Mouse (Mus musculus): ENCODE results near the gene Cacna2d3. TPM values are rescaled to one million over a fixed set of nuclear protein-coding genes. Genes with fewer than 3 reads are reported as not detected.

Cacna2d3 gene
- total and polyA plus RNA-seq, 3 experiments, result not detected

DNA sequence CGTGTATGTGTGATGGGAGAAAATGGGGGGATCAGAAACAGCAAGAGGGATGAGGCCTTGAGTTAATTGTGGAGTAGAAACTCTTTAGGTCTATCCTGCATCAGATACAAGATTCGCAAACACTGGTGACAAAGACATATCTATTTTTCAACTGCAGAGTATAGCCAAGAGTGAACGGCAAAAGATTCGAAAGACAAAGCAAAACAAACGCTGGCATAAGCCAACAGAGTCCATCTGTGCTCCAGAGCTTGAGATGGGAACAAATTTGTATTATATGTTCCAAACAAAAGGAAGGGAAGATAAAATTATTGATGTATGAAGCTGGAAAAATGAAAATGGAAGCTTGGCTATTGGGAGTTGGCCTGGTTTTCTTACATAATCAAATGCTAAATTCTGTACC lies 802.8 kb downstream of the Cacna2d3 start:
- Histone ChIP-seq H3K27me3 (ENCODE audit: control insufficient read depth in 1 of 2, insufficient read depth in 2 of 2, low read length in 2 of 2) (no peaks in the 10 kb centered on the region), H3K27ac (ENCODE audit: control insufficient read depth, low read depth, low read length) (no peak overlapping the region), H3K9ac (ENCODE audit: control insufficient read depth, low read depth, low read length, poor library complexity, severe bottlenecking) (no peak overlapping the region), H3K4me3 (ENCODE audit: control insufficient read depth in 1 of 2, insufficient read depth in 1 of 2, low read depth in 2 of 2, low read length in 2 of 2) (no peak overlapping the region), H3K9me3 (replicated peaks; ENCODE audit: insufficient read depth, low read length) (no peaks in the 10 kb centered on the region), H3K4me1 (ENCODE audit: control insufficient read depth in 1 of 2, insufficient read depth in 2 of 2, low read length in 2 of 2) (no peaks in the 10 kb centered on the region), H3K36me3 (ENCODE audit: control insufficient read depth in 1 of 2, insufficient read depth in 2 of 2, low read length in 2 of 2) (no peaks in the 10 kb centered on the region), H3K79me2 (ENCODE audit: control insufficient read depth, insufficient read depth, low read length, poor library complexity) (no peaks in the 10 kb centered on the region)
- DNase-seq (ENCODE audit: low read depth, low spot score), result no peak
- no peak for TF ChIP-seq ZMIZ1 (IDR thresholded peaks at IDR 0.05; ENCODE audit: low read depth, low read length)
- no peak for TF ChIP-seq TCF12 (IDR thresholded peaks at IDR 0.05; ENCODE audit: low read depth, low read length)
- no peak for TF ChIP-seq GABPA (IDR thresholded peaks at IDR 0.05; ENCODE audit: low read depth, low read length)
- no peak for TF ChIP-seq EP300 (IDR thresholded peaks at IDR 0.05; ENCODE audit: low read depth in 1 of 2, low read length in 2 of 2)
- no peak for TF ChIP-seq USF2 (IDR thresholded peaks at IDR 0.05; ENCODE audit: borderline replicate concordance in 1 of 2, insufficient read depth in 1 of 2, low read depth in 1 of 2, low read length in 2 of 2)
- TF ChIP-seq CHD2 (IDR thresholded peaks at IDR 0.05; ENCODE audit: low read length), result no peak
- TF ChIP-seq SMC3 (IDR thresholded peaks at IDR 0.05; ENCODE audit: low read depth, low read length), result no peak
- no peak for TF ChIP-seq ZNF384 (IDR thresholded peaks at IDR 0.05; ENCODE audit: low read depth, low read length)
- TF ChIP-seq E2F4 (IDR thresholded peaks at IDR 0.05; ENCODE audit: borderline replicate concordance, low read depth, low read length), result no peak
- no peak for TF ChIP-seq TAL1 (IDR thresholded peaks at IDR 0.05; ENCODE audit: low read length)
- no peak for TF ChIP-seq MYC (IDR thresholded peaks at IDR 0.05; ENCODE audit: low read depth, low read length)
- no peak for TF ChIP-seq RCOR1 (IDR thresholded peaks at IDR 0.05; ENCODE audit: low read depth, low read length)
- no peak for TF ChIP-seq JUND (IDR thresholded peaks at IDR 0.05; ENCODE audit: low read depth, low read length)
- no peak for TF ChIP-seq ZKSCAN1 (IDR thresholded peaks at IDR 0.05; ENCODE audit: low read depth, low read length)
- no peak for TF ChIP-seq MXI1 (IDR thresholded peaks at IDR 0.05; ENCODE audit: low read depth, low read length)
- TF ChIP-seq HCFC1 (IDR thresholded peaks at IDR 0.05; ENCODE audit: low read depth, low read length), result no peak

DNA sequence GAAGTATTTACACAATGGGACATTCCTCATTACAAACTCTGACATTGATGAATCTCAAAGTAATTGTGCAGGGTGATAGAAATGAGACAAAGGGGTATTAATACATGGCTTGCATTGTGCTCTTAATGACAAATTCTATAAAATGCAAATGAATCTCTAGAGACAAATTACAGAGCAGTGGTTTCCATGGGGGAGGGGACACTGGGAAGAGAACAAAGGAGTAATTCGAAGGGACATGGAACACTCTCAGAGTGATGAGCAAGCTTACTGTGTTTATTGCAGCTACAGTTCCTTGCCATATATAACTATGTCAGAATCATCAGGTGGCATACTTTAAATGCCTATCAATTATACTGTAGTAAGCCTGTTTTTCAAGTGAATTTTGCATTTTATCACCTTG lies 806.7 kb downstream of the Cacna2d3 start:
- no peaks in the 10 kb centered on the region for H3K36me3 ChIP-seq (ENCODE audit: control insufficient read depth in 1 of 2, insufficient read depth in 2 of 2, low read length in 2 of 2)
- H3K4me1 ChIP-seq (ENCODE audit: control insufficient read depth in 1 of 2, insufficient read depth in 2 of 2, low read length in 2 of 2), result no peaks in the 10 kb centered on the region
- H3K79me2 ChIP-seq (ENCODE audit: control insufficient read depth, insufficient read depth, low read length, poor library complexity), result no peaks in the 10 kb centered on the region
- H3K27ac ChIP-seq (ENCODE audit: control insufficient read depth, low read depth, low read length), result no peak overlapping the region
- no peak overlapping the region for H3K4me3 ChIP-seq (ENCODE audit: control insufficient read depth in 1 of 2, insufficient read depth in 1 of 2, low read depth in 2 of 2, low read length in 2 of 2)
- no peaks in the 10 kb centered on the region for H3K27me3 ChIP-seq (ENCODE audit: control insufficient read depth in 1 of 2, insufficient read depth in 2 of 2, low read length in 2 of 2)
- H3K9ac ChIP-seq (ENCODE audit: control insufficient read depth, low read depth, low read length, poor library complexity, severe bottlenecking), result no peak overlapping the region
- H3K9me3 ChIP-seq (replicated peaks; ENCODE audit: insufficient read depth, low read length), result no peaks in the 10 kb centered on the region
- TF ChIP-seq GATA1 (IDR thresholded peaks at IDR 0.05; ENCODE audit: low read depth, low read length) (no peak), ZKSCAN1 (IDR thresholded peaks at IDR 0.05; ENCODE audit: low read depth, low read length) (no peak), TBP (IDR thresholded peaks at IDR 0.05; ENCODE audit: low read depth, low read length) (no peak)
- DNase-seq (ENCODE audit: low read depth, low spot score), result no peak

All from MEL (cell line).